Mouse (Mus musculus) regulatory T cell (primary cell): Measurements from ENCODE around the gene Tsr1.

Experiments
- in situ Hi-C: fragments of 300-600 bp; cut with MboI, MseI; formaldehyde crosslinking; loops from one replicate; pipeline ENCODE4 v1.15.1; 2025; ENCODE audit warnings: high pct_unique_total_duplicates

The Tsr1 gene

GRCm38 (mm10) chr11:74896901-74897677, 782 bp upstream of the Tsr1 start, which contains the start of gene Sgsm2:
Gene Sgsm2, minus strand, starts transcription at chr11:74897060.
- in situ Hi-C loops, result no loop called here

- in situ Hi-C loops, result no loop called here
Measured at GRCm38 (mm10) chr11:74898517-74898827, 601 bp downstream of the Tsr1 start.

- in situ Hi-C loops, result no loop called here
Measured at GRCm38 (mm10) chr11:74901555-74901954, 3.7 kb downstream of the Tsr1 start.

GRCm38 (mm10) chr11:74902416-74902815, 4.5 kb downstream of the Tsr1 start:
- in situ Hi-C loops, result no loop called here

- in situ Hi-C loops, result no loop called here
Measured at GRCm38 (mm10) chr11:74907850-74908249, 10.0 kb downstream of the Tsr1 start.

- in situ Hi-C loops, result no loop called here
Measured at GRCm38 (mm10) chr11:74908618-74909399, 10.9 kb downstream of the Tsr1 start.

GRCm38 (mm10) chr11:74909978-74910377, 12.1 kb downstream of the Tsr1 start:
- in situ Hi-C loops, result no loop called here

GRCm38 (mm10) chr11:74912492-74912891, 14.6 kb downstream of the Tsr1 start:
- in situ Hi-C loops, result no loop called here

- in situ Hi-C loops, result no loop called here
Measured at GRCm38 (mm10) chr11:74919249-74919648, 21.4 kb downstream of the Tsr1 start.

- in situ Hi-C loops, result no loop called here
Measured at GRCm38 (mm10) chr11:74924149-74924548, 26.3 kb downstream of the Tsr1 start.

- in situ Hi-C loops, result no loop called here
Measured at GRCm38 (mm10) chr11:74925577-74926387, 27.9 kb downstream of the Tsr1 start, which contains the start of the genes Smg6 and Srr. Gene Smg6, plus strand, starts transcription at chr11:74925823. Gene Srr, minus strand, starts transcription at chr11:74925948.

GRCm38 (mm10) chr11:74926388-74927005, 28.6 kb downstream of the Tsr1 start:
- in situ Hi-C loops, result no loop called here

- in situ Hi-C loops, result no loop called here
Measured at GRCm38 (mm10) chr11:74927236-74927725, 29.4 kb downstream of the Tsr1 start.

- in situ Hi-C loops, result no loop called here
Measured at GRCm38 (mm10) chr11:74929111-74929510, 31.2 kb downstream of the Tsr1 start.

- in situ Hi-C loops, result no loop called here
Measured at GRCm38 (mm10) chr11:74930391-74930790, 32.5 kb downstream of the Tsr1 start.

- in situ Hi-C loops, result loop anchor here (5.0 kb wide), 1 partner anchor 36 kb away; no protein-coding TSS in a partner anchor
Measured at GRCm38 (mm10) chr11:74946348-74946747, 48.5 kb downstream of the Tsr1 start.

- in situ Hi-C loops, result no loop called here
Measured at GRCm38 (mm10) chr11:74954901-74955300, 57.0 kb downstream of the Tsr1 start.

GRCm38 (mm10) chr11:74956006-74956405, 58.1 kb downstream of the Tsr1 start:
- in situ Hi-C loops, result no loop called here

GRCm38 (mm10) chr11:74957600-74957999, 59.7 kb downstream of the Tsr1 start:
- in situ Hi-C loops, result no loop called here
